Mouse (Mus musculus): ENCODE data around the gene Pex1.

- TF ChIP-seq TAL1 (IDR thresholded peaks at IDR 0.05; ENCODE audit: low read length) (no peak), GATA1 (IDR thresholded peaks at IDR 0.05; ENCODE audit: low read length) (no peak)
Observed at GRCm38 (mm10) chr5:3551481-3551880, 44.4 kb upstream of the Pex1 start.
